ENCODE assay signal across 10 mouse cellular contexts in the genomic region with DNA sequence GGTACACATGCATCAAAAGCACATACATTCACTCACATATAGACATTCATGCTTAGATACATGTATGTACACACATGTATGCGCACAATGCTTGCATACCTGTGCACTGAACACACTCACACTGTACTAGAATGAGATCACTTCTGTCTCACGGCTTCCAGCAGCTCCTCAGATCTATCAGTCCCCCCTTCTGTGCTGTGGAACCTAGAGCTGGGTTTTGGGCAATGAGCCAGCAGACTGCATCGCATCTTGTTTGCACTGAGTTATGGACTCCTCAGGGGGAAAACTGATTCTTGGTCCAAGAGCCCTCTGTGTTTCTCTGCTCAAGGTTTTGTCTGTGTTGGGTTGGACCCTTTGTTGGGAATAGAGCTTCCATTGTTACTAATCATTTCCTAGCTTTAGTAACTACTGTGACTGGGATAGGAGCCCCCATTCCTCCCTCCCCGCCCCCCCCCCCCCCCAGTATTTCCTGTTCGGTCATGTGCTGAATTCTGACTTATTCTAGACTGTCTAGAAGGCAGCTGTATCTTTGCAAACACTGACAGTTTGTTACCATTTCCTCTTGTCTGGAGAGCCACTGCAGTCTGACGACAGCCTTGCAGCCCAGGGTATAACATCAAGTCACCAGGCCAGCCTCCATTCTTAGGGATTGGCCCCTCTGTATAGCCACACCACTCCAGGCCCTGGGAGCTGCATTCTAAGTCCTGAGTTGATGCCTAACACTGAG.
DNase-seq lines count a peak whose midpoint lies in the region; ATAC-seq lines count a peak whose summit lies in the region.
"Had no signal": no experiment of that assay in that cellular context is flagged by ENCODE, and none has a peak within 500 bp of the region (broad histone marks: within the 10 kb centered on the region; RNA-seq: fewer than 3 reads in every experiment).

No protein-coding gene starts in this region.

- H3K27ac ChIP-seq in heart, embryonic 16.5 days (ENCODE audit: low read length), result 0 out of 2 replicates have a peak overlapping the region, but pooled peaks have one; percentile 9
- H3K27ac ChIP-seq in heart, embryonic 10.5 days, result no peak overlapping the region
- 0 out of 2 replicates have a peak overlapping the region, but pooled peaks have one; percentile 52 for H3K27ac ChIP-seq in hindbrain, embryonic 13.5 days
- H3K27ac ChIP-seq in midbrain, embryonic 13.5 days, result peak overlapping the region; percentile 54; the same call in 1 of the 2 replicates

- no peak overlapping the region for H3K9ac ChIP-seq in heart, embryonic 16.5 days (ENCODE audit: low read length)
- no peak overlapping the region for H3K9ac ChIP-seq in hindbrain, embryonic 13.5 days
- H3K9ac ChIP-seq in midbrain, embryonic 13.5 days (replicated peaks), result no peak overlapping the region

- no peaks in the 10 kb centered on the region for H3K27me3 ChIP-seq in heart, embryonic 16.5 days (ENCODE audit: control insufficient read depth, insufficient read depth, low read length)
- no peaks in the 10 kb centered on the region for H3K27me3 ChIP-seq in heart, embryonic 10.5 days (ENCODE audit: insufficient read depth, poor library complexity, severe bottlenecking)
- peaks cover 18% of the 10 kb centered on the region for H3K27me3 ChIP-seq in hindbrain, embryonic 13.5 days
- peaks cover 9% of the 10 kb centered on the region; the same call in 1 of the 2 replicates for H3K27me3 ChIP-seq in midbrain, embryonic 13.5 days

- H3K9me3 ChIP-seq in heart, embryonic 16.5 days (replicated peaks; ENCODE audit: control insufficient read depth, low read length), result no peaks in the 10 kb centered on the region
- no peaks in the 10 kb centered on the region for H3K9me3 ChIP-seq in heart, embryonic 10.5 days
- H3K9me3 ChIP-seq in hindbrain, embryonic 13.5 days, result no peaks in the 10 kb centered on the region
- no peaks in the 10 kb centered on the region for H3K9me3 ChIP-seq in midbrain, embryonic 13.5 days

- ATAC-seq in heart, embryonic 16.5 days (replicated peaks; ENCODE audit: extremely low read depth, insufficient read depth, low FRiP score), result peak; percentile 72
- 0 out of 2 replicates have a peak, but pooled peaks have one; percentile 34 for ATAC-seq in hindbrain, embryonic 13.5 days (ENCODE audit: low FRiP score)
- ATAC-seq in midbrain, embryonic 13.5 days, result 0 out of 2 replicates have a peak, but pooled peaks have one; percentile 41
- no peak for ATAC-seq in granulocyte monocyte progenitor cell, adult 5-6 weeks (replicated peaks; ENCODE audit: poor library complexity, severe bottlenecking)

- no peak overlapping the region for H3K4me3 ChIP-seq in heart, embryonic 16.5 days (ENCODE audit: low read length)
- no peak overlapping the region for H3K4me3 ChIP-seq in heart, embryonic 10.5 days
- H3K4me3 ChIP-seq in hindbrain, embryonic 13.5 days, result no peak overlapping the region
- H3K4me3 ChIP-seq in midbrain, embryonic 13.5 days (replicated peaks), result no peak overlapping the region

- peaks cover 3% of the 10 kb centered on the region; the same call in 1 of the 2 replicates for H3K4me1 ChIP-seq in heart, embryonic 16.5 days (ENCODE audit: control insufficient read depth, insufficient read depth, low read length)
- H3K4me1 ChIP-seq in heart, embryonic 10.5 days, result peaks cover 8% of the 10 kb centered on the region
- peaks cover 30% of the 10 kb centered on the region for H3K4me1 ChIP-seq in hindbrain, embryonic 13.5 days (replicated peaks)
- H3K4me1 ChIP-seq in midbrain, embryonic 13.5 days (replicated peaks), result peaks cover 41% of the 10 kb centered on the region

- no peak for DNase-seq in heart, embryonic 10.5 days (ENCODE audit: low spot score)
- DNase-seq in MN1 (ENCODE audit: low spot score), result peak; percentile 20
- DNase-seq in gastrocnemius, adult 18-20 months (ENCODE audit: low spot score), result no peak
- no peak for DNase-seq in right cerebral cortex, adult 18-20 months
- DNase-seq: adrenal gland, postnatal 10 days; embryo, embryonic 11 days had no signal

- 34% methylated on average over 6 of the region's 6 CpGs for WGBS in heart, embryonic 16.5 days
- WGBS in heart, embryonic 10.5 days, result 51% methylated on average over 6 of the region's 6 CpGs
- 58% methylated on average over 5 of the region's 6 CpGs for WGBS in hindbrain, embryonic 13.5 days
- WGBS in midbrain, embryonic 13.5 days, result 53% methylated on average over 5 of the region's 6 CpGs

- no peaks in the 10 kb centered on the region for H3K36me3 ChIP-seq in heart, embryonic 16.5 days (ENCODE audit: control insufficient read depth, insufficient read depth)
- no peaks in the 10 kb centered on the region for H3K36me3 ChIP-seq in heart, embryonic 10.5 days
- no peaks in the 10 kb centered on the region for H3K36me3 ChIP-seq in hindbrain, embryonic 13.5 days
- no peaks in the 10 kb centered on the region for H3K36me3 ChIP-seq in midbrain, embryonic 13.5 days

- no peak overlapping the region for H3K4me2 ChIP-seq in heart, embryonic 16.5 days (ENCODE audit: low read depth, low read length)
- no peak overlapping the region for H3K4me2 ChIP-seq in hindbrain, embryonic 13.5 days
- no peak overlapping the region for H3K4me2 ChIP-seq in midbrain, embryonic 13.5 days (replicated peaks)
